In the genomic region with DNA sequence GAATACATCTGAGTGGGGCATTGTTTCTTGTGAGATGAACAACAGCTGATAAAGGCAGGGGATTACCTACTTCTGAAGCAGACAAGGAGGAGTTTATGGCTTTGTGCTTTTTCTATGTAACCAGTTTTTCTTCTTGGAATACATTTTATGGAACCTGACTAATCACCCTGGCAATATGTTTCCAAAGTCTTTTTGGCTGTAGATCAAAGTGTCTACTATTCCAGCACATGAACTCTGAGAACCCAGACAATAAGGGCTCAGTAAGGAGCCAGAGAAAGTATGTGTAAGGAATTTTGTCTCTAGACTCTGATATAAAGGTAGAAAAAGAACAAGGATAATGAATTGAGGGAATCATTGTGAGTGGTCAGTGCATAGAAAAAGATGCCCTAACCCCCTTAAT, we compare ENCODE assay signal across 25 mouse cellular contexts. TPM values are rescaled to one million over a fixed set of nuclear protein-coding genes. Genes with fewer than 3 reads are reported as not detected.
A peak's percentile ranks its signal among the peaks of the same experiment; 100 is the strongest.
DNase-seq lines count a peak whose midpoint lies in the region; ATAC-seq and TF ChIP-seq lines count a peak whose summit lies in the region.
"Had no signal": no experiment of that assay in that cellular context is flagged by ENCODE, and none has a peak within 500 bp of the region (broad histone marks: within the 10 kb centered on the region; RNA-seq: fewer than 3 reads in every experiment).

No protein-coding gene starts in this region.

- no peak for TF ChIP-seq CTCF in intestine, postnatal 0 days (IDR thresholded peaks at IDR 0.05; ENCODE audit: low read depth)

- ATAC-seq in intestine, embryonic 15.5 days: peak; percentile 65
- ATAC-seq in intestine, postnatal 0 days: peak; percentile 73
- ATAC-seq in midbrain, embryonic 13.5 days: no peak
- ATAC-seq: activated CD4-positive, CD25-positive, alpha-beta regulatory T cell, adult 4 months; CD4-positive, CD25-positive, alpha-beta regulatory T cell, adult 4 months; forebrain, embryonic 13.5 days; forebrain, embryonic 15.5 days; forebrain, postnatal 0 days; Patski had no signal

- no peaks in the 10 kb centered on the region for H3K9me3 ChIP-seq in intestine, embryonic 15.5 days
- no peaks in the 10 kb centered on the region for H3K9me3 ChIP-seq in intestine, postnatal 0 days (ENCODE audit: control insufficient read depth)
- no peaks in the 10 kb centered on the region for H3K9me3 ChIP-seq in midbrain, embryonic 13.5 days
- H3K9me3 ChIP-seq: embryonic facial prominence, embryonic 13.5 days; forebrain, embryonic 13.5 days; forebrain, embryonic 15.5 days; G1E had no signal

- H3K36me3 ChIP-seq in intestine, embryonic 15.5 days: no peaks in the 10 kb centered on the region
- H3K36me3 ChIP-seq in intestine, postnatal 0 days (ENCODE audit: control insufficient read depth, insufficient read depth): no peaks in the 10 kb centered on the region
- H3K36me3 ChIP-seq in midbrain, embryonic 13.5 days: no peaks in the 10 kb centered on the region
- H3K36me3 ChIP-seq: embryonic facial prominence, embryonic 13.5 days; forebrain, embryonic 15.5 days; G1E had no signal

- H3K4me2 ChIP-seq in intestine, embryonic 15.5 days (replicated peaks): no peak overlapping the region
- H3K4me2 ChIP-seq in intestine, postnatal 0 days (replicated peaks; ENCODE audit: low read depth): no peak overlapping the region
- H3K4me2 ChIP-seq in midbrain, embryonic 13.5 days (replicated peaks): no peak overlapping the region
- H3K4me2 ChIP-seq: embryonic facial prominence, embryonic 13.5 days; forebrain, embryonic 13.5 days; forebrain, embryonic 15.5 days had no signal

- no peak overlapping the region for H3K9ac ChIP-seq in intestine, embryonic 15.5 days
- no peak overlapping the region for H3K9ac ChIP-seq in intestine, postnatal 0 days (ENCODE audit: low read depth, low read length)
- no peak overlapping the region for H3K9ac ChIP-seq in midbrain, embryonic 13.5 days (replicated peaks)
- H3K9ac ChIP-seq: embryonic facial prominence, embryonic 13.5 days; forebrain, embryonic 13.5 days; forebrain, embryonic 15.5 days; forebrain, postnatal 0 days had no signal

- DNase-seq in 3T3-L1 (ENCODE audit: low read depth, low spot score): peak; percentile 29
- peak; percentile 79 for DNase-seq in Muller cell, postnatal 12 days (ENCODE audit: inconsistent ontology term)
- no peak for DNase-seq in thymus, postnatal 4 days
- DNase-seq in frontal cortex, postnatal 36 days (ENCODE audit: low spot score in 2 of 2): no peak
- DNase-seq in ovary, postnatal 14 days (ENCODE audit: low spot score): no peak
- DNase-seq: adrenal gland, postnatal 10 days; adrenal gland, postnatal 36 days; B cell, adult 2 months; cerebellum, adult 11-12 months; cerebellum, adult 2 months; cerebellum, adult 9-10 months; cerebellum, postnatal 10 days; cerebellum, postnatal 25 days; forebrain, postnatal 0 days had no signal

- no peak overlapping the region for H3K27ac ChIP-seq in intestine, embryonic 15.5 days
- no peak overlapping the region for H3K27ac ChIP-seq in intestine, postnatal 0 days (ENCODE audit: low read depth, low read length)
- H3K27ac ChIP-seq in midbrain, embryonic 13.5 days: no peak overlapping the region
- H3K27ac ChIP-seq: embryonic facial prominence, embryonic 13.5 days; forebrain, embryonic 13.5 days; forebrain, embryonic 15.5 days had no signal

- H3K4me1 ChIP-seq in intestine, embryonic 15.5 days (replicated peaks): no peaks in the 10 kb centered on the region
- H3K4me1 ChIP-seq in intestine, postnatal 0 days (replicated peaks; ENCODE audit: control insufficient read depth, insufficient read depth, low read length): no peaks in the 10 kb centered on the region; the same call in 1 of the 2 replicates
- no peaks in the 10 kb centered on the region for H3K4me1 ChIP-seq in midbrain, embryonic 13.5 days (replicated peaks)
- H3K4me1 ChIP-seq: embryonic facial prominence, embryonic 13.5 days; forebrain, embryonic 13.5 days; forebrain, embryonic 15.5 days had no signal

- H3K4me3 ChIP-seq in intestine, embryonic 15.5 days (replicated peaks): no peak overlapping the region
- no peak overlapping the region for H3K4me3 ChIP-seq in intestine, postnatal 0 days (ENCODE audit: low read depth, low read length)
- no peak overlapping the region for H3K4me3 ChIP-seq in midbrain, embryonic 13.5 days (replicated peaks)
- H3K4me3 ChIP-seq: embryonic facial prominence, embryonic 13.5 days; forebrain, embryonic 13.5 days; forebrain, embryonic 15.5 days had no signal

- no peaks in the 10 kb centered on the region for H3K27me3 ChIP-seq in intestine, embryonic 15.5 days (replicated peaks)
- H3K27me3 ChIP-seq in intestine, postnatal 0 days (replicated peaks; ENCODE audit: control insufficient read depth, insufficient read depth, low read length): no peaks in the 10 kb centered on the region
- no peaks in the 10 kb centered on the region for H3K27me3 ChIP-seq in midbrain, embryonic 13.5 days
- H3K27me3 ChIP-seq: CH12.LX; embryonic facial prominence, embryonic 13.5 days; forebrain, embryonic 13.5 days; forebrain, embryonic 15.5 days; Patski had no signal

RNA-seq across cellular contexts. Expression of a gene that starts 40.1 kb away (rescaled TPM):
- 18.5 and 24.4 TPM in 2 replicates for polyA plus RNA-seq in intestine, embryonic 15.5 days (2015; fragmentation: Nextera tagmentation; extraction: Ambion mirVana)
- 17.8 and 22.0 TPM in 2 replicates for polyA plus RNA-seq in intestine, postnatal 0 days (2015; fragmentation: Nextera tagmentation; extraction: Ambion mirVana)
- 18.3 and 19.7 TPM in 2 replicates for polyA plus RNA-seq in midbrain, embryonic 13.5 days (2015; fragmentation: Nextera tagmentation; extraction: Ambion mirVana)

Comparison
In these comparisons a context has a peak if more than half of its experiments do, and no peak if none do; other contexts are left out.
1. DNase-seq: peak in 3T3-L1 (single experiment) and Muller cell, postnatal 12 days (single experiment); none in thymus, postnatal 4 days (single experiment), frontal cortex, postnatal 36 days (0 of 2) and ovary, postnatal 14 days (single experiment).